Mouse (Mus musculus): ENCODE results near the gene Kdm5a.

GRCm38 (mm10) chr6:120465393-120465792, 101.5 kb downstream of the Kdm5a start:
- TF ChIP-seq POLR2A (IDR thresholded peaks at IDR 0.05; ENCODE audit: insufficient read depth, low read depth, low read length) (no peak), CTCF (IDR thresholded peaks at IDR 0.05) (no peak)
